32 mouse cellular contexts compared by ENCODE assay signal in the genomic region with DNA sequence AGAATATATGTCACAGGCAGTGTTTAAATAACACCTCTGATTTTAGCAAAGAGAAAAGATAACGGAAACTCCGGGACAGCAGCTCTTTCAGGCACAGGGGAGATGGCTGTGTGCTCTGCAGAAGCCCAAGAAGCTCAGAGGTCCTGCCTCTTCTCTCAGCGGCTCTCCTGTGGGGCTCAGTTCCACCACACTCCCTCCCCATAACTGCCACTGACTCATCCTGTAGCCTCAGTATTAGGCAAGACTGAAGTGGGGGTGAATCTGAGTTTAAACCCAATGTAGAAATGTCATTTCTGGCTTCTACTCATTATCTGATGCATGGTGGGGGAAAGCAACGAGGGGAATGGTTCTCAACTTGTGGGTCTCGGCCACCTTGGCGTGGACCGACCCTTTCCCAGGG.
DNase-seq lines count a peak whose midpoint lies in the region; ATAC-seq lines count a peak whose summit lies in the region.
"Had no signal": no experiment of that assay in that cellular context is flagged by ENCODE, and none has a peak within 500 bp of the region (broad histone marks: within the 10 kb centered on the region; RNA-seq: fewer than 3 reads in every experiment).

No protein-coding gene starts in this region.

- H3K4me2 ChIP-seq in limb, embryonic 15.5 days, result no peak overlapping the region
- no peak overlapping the region for H3K4me2 ChIP-seq in liver, embryonic 12.5 days
- H3K4me2 ChIP-seq: embryonic facial prominence, embryonic 15.5 days; hindbrain, embryonic 15.5 days; midbrain, embryonic 15.5 days; neural tube, embryonic 15.5 days had no signal

- peaks cover 21% of the 10 kb centered on the region for H3K4me1 ChIP-seq in limb, embryonic 15.5 days
- no peaks in the 10 kb centered on the region for H3K4me1 ChIP-seq in liver, embryonic 12.5 days
- H3K4me1 ChIP-seq: hindbrain, embryonic 15.5 days; midbrain, embryonic 15.5 days had no signal

- no peak overlapping the region for H3K9ac ChIP-seq in limb, embryonic 15.5 days
- no peak overlapping the region for H3K9ac ChIP-seq in liver, embryonic 12.5 days
- H3K9ac ChIP-seq: embryonic facial prominence, embryonic 15.5 days; hindbrain, embryonic 15.5 days; liver, embryonic 14.5 days; midbrain, embryonic 15.5 days; neural tube, embryonic 15.5 days had no signal

- H3K4me3 ChIP-seq in limb, embryonic 15.5 days, result no peak overlapping the region
- no peak overlapping the region for H3K4me3 ChIP-seq in liver, embryonic 12.5 days
- H3K4me3 ChIP-seq: embryonic facial prominence, embryonic 10.5 days; embryonic facial prominence, embryonic 15.5 days; hindbrain, embryonic 10.5 days; hindbrain, embryonic 15.5 days; left cerebral cortex, adult 2 months; midbrain, embryonic 10.5 days; midbrain, embryonic 15.5 days; neural tube, embryonic 15.5 days had no signal

- no peaks in the 10 kb centered on the region for H3K36me3 ChIP-seq in limb, embryonic 15.5 days
- H3K36me3 ChIP-seq in liver, embryonic 12.5 days, result no peaks in the 10 kb centered on the region
- H3K36me3 ChIP-seq: embryonic facial prominence, embryonic 10.5 days; embryonic facial prominence, embryonic 15.5 days; hindbrain, embryonic 10.5 days; hindbrain, embryonic 15.5 days; midbrain, embryonic 10.5 days; midbrain, embryonic 15.5 days; neural tube, embryonic 15.5 days had no signal

- peak; percentile 32 for DNase-seq in gastrocnemius, adult 18-20 months (ENCODE audit: low spot score)
- no peak for DNase-seq in gastrocnemius, postnatal 36 days
- DNase-seq in 3T3-L1 (ENCODE audit: low read depth, low spot score), result peak; percentile 54
- DNase-seq in NIH3T3 (ENCODE audit: low read depth), result peak; percentile 38
- no peak for DNase-seq in spleen, postnatal 14 days (ENCODE audit: low spot score in 2 of 2)
- DNase-seq: B cell, adult 2 months; cerebellum, adult 8-10 months; cerebellum, postnatal 25 days; heart, adult 18-20 months; heart, postnatal 14 days; kidney, adult 11 months; kidney, postnatal 25 days; lung, adult 2 months; lung, postnatal 14 days; retina, postnatal 1 day; right cerebral cortex, postnatal 14 days; thymus, adult 2 months; thymus, postnatal 36 days had no signal

- intact Hi-C loops in gastrocnemius, postnatal 36 days (cut with DNase I), result no loop called here

- no peaks in the 10 kb centered on the region for H3K9me3 ChIP-seq in limb, embryonic 15.5 days
- H3K9me3 ChIP-seq in liver, embryonic 12.5 days (replicated peaks), result no peaks in the 10 kb centered on the region
- H3K9me3 ChIP-seq: embryonic facial prominence, embryonic 10.5 days; embryonic facial prominence, embryonic 15.5 days; hindbrain, embryonic 10.5 days; hindbrain, embryonic 15.5 days; midbrain, embryonic 10.5 days; midbrain, embryonic 15.5 days; neural tube, embryonic 15.5 days had no signal

- WGBS in limb, embryonic 15.5 days, result 80% methylated on average over 7 of the region's 7 CpGs
- WGBS in liver, embryonic 12.5 days (ENCODE audit: insufficient replicate concordance), result 67% methylated on average over 7 of the region's 7 CpGs

- ATAC-seq in limb, embryonic 15.5 days (ENCODE audit: insufficient number of reproducible peaks, low FRiP score, low TSS enrichment, low read depth), result no peak
- no peak for ATAC-seq in liver, embryonic 12.5 days
- ATAC-seq: forebrain, embryonic 14.5 days; inflammation-experienced regulatory T-cells, adult 6 months; midbrain, embryonic 15.5 days had no signal

- H3K27me3 ChIP-seq in limb, embryonic 15.5 days, result no peaks in the 10 kb centered on the region
- no peaks in the 10 kb centered on the region for H3K27me3 ChIP-seq in liver, embryonic 12.5 days (replicated peaks)
- H3K27me3 ChIP-seq: CH12.LX; embryonic facial prominence, embryonic 15.5 days; hindbrain, embryonic 15.5 days; midbrain, embryonic 15.5 days; neural tube, embryonic 15.5 days had no signal

- H3K27ac ChIP-seq in limb, embryonic 15.5 days, result peak overlapping the region; percentile 57
- no peak overlapping the region for H3K27ac ChIP-seq in liver, embryonic 12.5 days
- H3K27ac ChIP-seq: embryonic facial prominence, embryonic 10.5 days; embryonic facial prominence, embryonic 15.5 days; hindbrain, embryonic 10.5 days; hindbrain, embryonic 15.5 days; left cerebral cortex, adult 2 months; liver, embryonic 14.5 days; midbrain, embryonic 10.5 days; midbrain, embryonic 15.5 days; neural tube, embryonic 15.5 days had no signal

Comparison
In these comparisons a context has a peak if more than half of its experiments do, and no peak if none do; other contexts are left out.
1. DNase-seq: peak in gastrocnemius, adult 18-20 months (single experiment), 3T3-L1 (single experiment) and NIH3T3 (single experiment); none in gastrocnemius, postnatal 36 days (0 of 2) and spleen, postnatal 14 days (0 of 2).